Mouse (Mus musculus) brain, embryonic 14.5 days (tissue): ENCODE measurements around the gene Peg12.

Source experiments
- CTCF ChIP-seq: fragments of 200-500 bp; IDR thresholded peaks from 2 replicates; pipeline ENCODE4 v1.5.1; 2012; ENCODE audit warnings: inconsistent platforms, mild to moderate bottlenecking, moderate library complexity, borderline replicate concordance; ENCODE audit not compliant: insufficient read depth, insufficient read length; ENCODE audit errors: extremely low read depth
- POLR2A ChIP-seq: fragments of 200-500 bp; IDR thresholded peaks from 2 replicates; pipeline ENCODE4 v1.6.1; 2012; ENCODE audit warnings: mild to moderate bottlenecking, inconsistent platforms, borderline replicate concordance; ENCODE audit not compliant: poor library complexity, insufficient read depth, insufficient read length, severe bottlenecking; ENCODE audit errors: extremely low read depth

DNA sequence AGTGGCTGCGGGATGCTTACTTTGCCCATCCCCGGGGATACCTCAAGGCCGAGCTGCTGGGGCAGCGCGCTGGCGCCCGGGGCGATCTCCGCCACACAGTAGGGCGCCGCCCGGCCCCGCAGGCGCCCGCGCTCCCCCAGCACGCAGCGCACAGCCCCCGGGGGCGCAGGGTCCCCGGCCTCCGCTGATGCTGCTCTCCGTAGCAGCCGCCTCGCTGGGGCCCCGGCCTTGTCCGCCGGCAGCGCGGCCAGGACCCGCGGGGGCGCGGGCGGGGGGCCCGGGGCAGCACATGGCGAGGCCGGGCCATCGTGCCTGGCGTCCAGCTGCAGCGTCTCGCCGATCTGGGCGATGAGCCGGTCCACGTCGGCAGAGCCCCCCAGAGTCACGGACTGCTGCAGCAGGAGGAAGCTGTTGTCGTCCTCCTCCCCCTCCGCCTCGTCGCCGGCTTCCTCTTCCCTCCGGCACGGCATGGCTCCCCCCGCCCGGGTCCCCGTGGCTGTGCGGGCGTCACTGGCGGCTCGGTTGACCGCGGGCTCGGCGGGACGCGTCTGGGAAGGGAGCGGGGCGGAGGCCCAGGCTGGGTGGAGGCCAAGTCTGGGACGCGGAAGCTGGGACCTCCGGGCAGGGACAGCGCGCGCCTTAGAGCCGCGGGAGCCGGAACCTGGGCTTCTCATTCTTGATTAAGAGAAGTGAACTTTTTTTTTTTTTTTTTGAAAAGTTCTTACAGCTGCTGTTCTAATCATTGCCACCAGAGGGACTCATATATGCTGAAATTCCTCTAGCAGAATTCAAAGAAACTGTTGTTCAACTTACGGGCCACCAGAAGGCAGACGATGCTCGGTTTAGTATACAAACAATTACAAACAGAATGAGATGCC, at the start of gene Peg12:
- TF ChIP-seq CTCF (peak; percentile 42; the same call in 1 of the 2 replicates), POLR2A (no peak)
